Mouse (Mus musculus): ENCODE results near the gene Insl3. TPM values are rescaled to one million over a fixed set of nuclear protein-coding genes. Genes with fewer than 3 reads are reported as not detected.

The Insl3 gene
- total and polyA plus RNA-seq, 3 experiments: 0.54 to 4.4 TPM; not detected in 1

- no peaks in the 10 kb centered on the region for H3K79me2 ChIP-seq (ENCODE audit: control insufficient read depth, insufficient read depth, low read length, poor library complexity)
- H3K27me3 ChIP-seq (ENCODE audit: control insufficient read depth in 1 of 2, insufficient read depth in 2 of 2, low read length in 2 of 2): no peaks in the 10 kb centered on the region; a peak in 1 of 4 replicates
- no peaks in the 10 kb centered on the region for H3K4me1 ChIP-seq (ENCODE audit: control insufficient read depth in 1 of 2, insufficient read depth in 2 of 2, low read length in 2 of 2)
- H3K9me3 ChIP-seq (replicated peaks; ENCODE audit: insufficient read depth, low read length): no peaks in the 10 kb centered on the region
- H3K9ac ChIP-seq (ENCODE audit: control insufficient read depth, low read depth, low read length, poor library complexity, severe bottlenecking): no peak overlapping the region
- TF ChIP-seq CTCF (IDR thresholded peaks at IDR 0.05 in 2 of 3, conservative IDR thresholded peaks at IDR 0.05 in 1 of 3; ENCODE audit: control insufficient read depth in 1 of 3, insufficient read depth in 1 of 3, low read depth in 2 of 3, low read length in 3 of 3, poor library complexity in 1 of 3, severe bottlenecking in 1 of 3) (no peak), POLR2AphosphoS5 (IDR thresholded peaks at IDR 0.05; ENCODE audit: borderline replicate concordance, low read depth, low read length) (no peak), MAFK (IDR thresholded peaks at IDR 0.05; ENCODE audit: borderline replicate concordance, low read depth, low read length) (no peak), ELF1 (IDR thresholded peaks at IDR 0.05; ENCODE audit: low read depth, low read length) (no peak), MYC (IDR thresholded peaks at IDR 0.05; ENCODE audit: low read depth, low read length) (no peak), MAZ (IDR thresholded peaks at IDR 0.05; ENCODE audit: low read depth, low read length) (no peak), E2F4 (IDR thresholded peaks at IDR 0.05; ENCODE audit: borderline replicate concordance, low read depth, low read length) (no peak), POLR2A (IDR thresholded peaks at IDR 0.05; ENCODE audit: control insufficient read depth in 1 of 2, insufficient read depth in 1 of 2, low read depth in 1 of 2, low read length in 2 of 2, poor library complexity in 1 of 2) (no peak), SIN3A (IDR thresholded peaks at IDR 0.05; ENCODE audit: low read length) (no peak), MAX (IDR thresholded peaks at IDR 0.05; ENCODE audit: low read length) (no peak), ZC3H11A (IDR thresholded peaks at IDR 0.05; ENCODE audit: low read depth, low read length) (no peak), ETS1 (IDR thresholded peaks at IDR 0.05; ENCODE audit: low read depth, low read length) (peak; percentile 30; the same call in 1 of the 2 replicates), ZKSCAN1 (IDR thresholded peaks at IDR 0.05; ENCODE audit: low read depth, low read length) (peak; percentile 75; the same call in 1 of the 2 replicates), TCF12 (IDR thresholded peaks at IDR 0.05; ENCODE audit: low read depth, low read length) (no peak), GATA1 (IDR thresholded peaks at IDR 0.05; ENCODE audit: low read depth, low read length) (0 out of 2 replicates have a peak, but pooled peaks have one; percentile 12), ZMIZ1 (IDR thresholded peaks at IDR 0.05; ENCODE audit: low read depth, low read length) (no peak), MYB (IDR thresholded peaks at IDR 0.05; ENCODE audit: low read depth, low read length) (no peak)
- no peaks in the 10 kb centered on the region for H3K36me3 ChIP-seq (ENCODE audit: control insufficient read depth in 1 of 2, insufficient read depth in 2 of 2, low read length in 2 of 2)
- H3K4me3 ChIP-seq (ENCODE audit: control insufficient read depth in 1 of 2, insufficient read depth in 1 of 2, low read depth in 2 of 2, low read length in 2 of 2): peak overlapping the region; percentile 38 to 59; a peak in 3 of 4 replicates
- no peak overlapping the region for H3K27ac ChIP-seq (ENCODE audit: control insufficient read depth, low read depth, low read length)
- DNase-seq (ENCODE audit: low read depth, low spot score): peak; percentile 54
These were observed 30.4 kb upstream of the Insl3 start for GRCm38 (mm10) chr8:71658515-71659049.

DNA sequence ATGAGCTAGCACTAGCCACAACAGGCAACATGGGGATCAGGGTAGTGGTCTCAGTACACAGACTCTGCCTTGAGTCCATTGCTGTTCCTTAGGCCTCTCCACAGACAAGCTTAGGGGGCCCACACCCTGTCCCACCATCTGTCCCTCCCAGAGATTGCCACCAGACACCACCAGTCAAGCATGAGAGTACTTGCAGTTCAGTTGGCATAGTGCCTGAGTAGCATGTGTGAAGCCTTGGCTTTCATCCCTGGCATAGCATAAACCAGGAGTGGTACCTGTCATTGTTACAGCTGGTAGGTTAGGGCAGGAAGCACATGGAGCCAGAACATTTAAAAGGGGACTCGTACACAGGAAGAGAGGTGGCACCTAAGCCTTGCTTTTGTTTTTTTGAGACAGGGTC, 29.3 kb upstream of the Insl3 start:
- H3K9ac ChIP-seq (ENCODE audit: control insufficient read depth, low read depth, low read length, poor library complexity, severe bottlenecking): no peak overlapping the region
- H3K79me2 ChIP-seq (ENCODE audit: control insufficient read depth, insufficient read depth, low read length, poor library complexity): no peaks in the 10 kb centered on the region
- no peaks in the 10 kb centered on the region for H3K9me3 ChIP-seq (replicated peaks; ENCODE audit: insufficient read depth, low read length)
- no peak overlapping the region for H3K4me3 ChIP-seq (ENCODE audit: control insufficient read depth in 1 of 2, insufficient read depth in 1 of 2, low read depth in 2 of 2, low read length in 2 of 2)
- no peaks in the 10 kb centered on the region for H3K4me1 ChIP-seq (ENCODE audit: control insufficient read depth in 1 of 2, insufficient read depth in 2 of 2, low read length in 2 of 2)
- TF ChIP-seq TCF12 (IDR thresholded peaks at IDR 0.05; ENCODE audit: low read depth, low read length): no peak
- no peak for TF ChIP-seq GABPA (IDR thresholded peaks at IDR 0.05; ENCODE audit: low read depth, low read length)
- TF ChIP-seq UBTF (IDR thresholded peaks at IDR 0.05; ENCODE audit: borderline replicate concordance, insufficient read depth, low read depth, low read length): no peak
- TF ChIP-seq CTCF (IDR thresholded peaks at IDR 0.05 in 2 of 3, conservative IDR thresholded peaks at IDR 0.05 in 1 of 3; ENCODE audit: control insufficient read depth in 1 of 3, insufficient read depth in 1 of 3, low read depth in 2 of 3, low read length in 3 of 3, poor library complexity in 1 of 3, severe bottlenecking in 1 of 3): no peak
- TF ChIP-seq BHLHE40 (IDR thresholded peaks at IDR 0.05; ENCODE audit: borderline replicate concordance, low read depth, low read length): no peak
- no peak for TF ChIP-seq POLR2A (IDR thresholded peaks at IDR 0.05; ENCODE audit: control insufficient read depth in 1 of 2, insufficient read depth in 1 of 2, low read depth in 1 of 2, low read length in 2 of 2, poor library complexity in 1 of 2)
- TF ChIP-seq JUND (IDR thresholded peaks at IDR 0.05; ENCODE audit: low read depth, low read length): no peak
- TF ChIP-seq TBP (IDR thresholded peaks at IDR 0.05; ENCODE audit: low read depth, low read length): no peak
- TF ChIP-seq MYC (IDR thresholded peaks at IDR 0.05; ENCODE audit: low read depth, low read length): no peak
- TF ChIP-seq MAX (IDR thresholded peaks at IDR 0.05; ENCODE audit: low read length): no peak
- no peak for TF ChIP-seq POLR2AphosphoS2 (IDR thresholded peaks at IDR 0.05; ENCODE audit: low read length)
- no peak for TF ChIP-seq USF2 (IDR thresholded peaks at IDR 0.05; ENCODE audit: borderline replicate concordance in 1 of 2, insufficient read depth in 1 of 2, low read depth in 1 of 2, low read length in 2 of 2)
- no peak for TF ChIP-seq TAL1 (IDR thresholded peaks at IDR 0.05; ENCODE audit: low read length)
- TF ChIP-seq NELFE (IDR thresholded peaks at IDR 0.05; ENCODE audit: low read depth, low read length): no peak
- no peak for TF ChIP-seq SIN3A (IDR thresholded peaks at IDR 0.05; ENCODE audit: low read length)
- TF ChIP-seq CHD1 (IDR thresholded peaks at IDR 0.05; ENCODE audit: low read depth, low read length): no peak
- no peak for TF ChIP-seq POLR2AphosphoS5 (IDR thresholded peaks at IDR 0.05; ENCODE audit: borderline replicate concordance, low read depth, low read length)
- TF ChIP-seq USF1 (IDR thresholded peaks at IDR 0.05; ENCODE audit: low read depth, low read length): no peak
- no peak for TF ChIP-seq MAFK (IDR thresholded peaks at IDR 0.05; ENCODE audit: borderline replicate concordance, low read depth, low read length)
- H3K27ac ChIP-seq (ENCODE audit: control insufficient read depth, low read depth, low read length): no peak overlapping the region
- H3K36me3 ChIP-seq (ENCODE audit: control insufficient read depth in 1 of 2, insufficient read depth in 2 of 2, low read length in 2 of 2): no peaks in the 10 kb centered on the region
- no peaks in the 10 kb centered on the region; a peak in 1 of 4 replicates for H3K27me3 ChIP-seq (ENCODE audit: control insufficient read depth in 1 of 2, insufficient read depth in 2 of 2, low read length in 2 of 2)
- no peak for DNase-seq (ENCODE audit: low read depth, low spot score)
